Mouse (Mus musculus) spleen, adult 2 months (tissue): ENCODE results near the gene Hemgn. TPM values are rescaled to one million over a fixed set of nuclear protein-coding genes. Genes with fewer than 3 reads are reported as not detected.
A peak's percentile ranks its signal among the peaks of the same experiment; 100 is the strongest.

Source experiments
- DNase-seq, 2 experiments: peaks; one replicate each; pipeline versions ENCODE4 v3.0.0 to v3.0.0-alpha.2; 2012 to 2021; ENCODE audit warnings: low spot score in 2 of 2, low read depth in 1 of 2
- H3K27ac ChIP-seq: fragments of 200-500 bp; 2 replicates; pipeline ENCODE4 v1.5.1; 2012; ENCODE audit warnings: low read length, inconsistent platforms; ENCODE audit not compliant: insufficient read depth
- H3K27me3 ChIP-seq: fragments of 200-500 bp; 2 replicates; pipeline ENCODE4 v1.6.1; 2012; ENCODE audit warnings: mild to moderate bottlenecking, moderate library complexity, low read length, inconsistent platforms; ENCODE audit not compliant: control insufficient read depth, insufficient read depth
- H3K36me3 ChIP-seq: fragments of 200-500 bp; 2 replicates; pipeline ENCODE4 v1.6.1; 2012; ENCODE audit warnings: mild to moderate bottlenecking, low read length, inconsistent platforms; ENCODE audit not compliant: control insufficient read depth, insufficient read depth
- H3K4me1 ChIP-seq: fragments of 200-500 bp; 2 replicates; pipeline ENCODE4 v1.6.1; 2011; ENCODE audit warnings: inconsistent platforms; ENCODE audit not compliant: control insufficient read depth, insufficient read depth, insufficient read length
- H3K4me3 ChIP-seq: fragments of 200-500 bp; 2 replicates; pipeline ENCODE4 v1.5.1; 2011; ENCODE audit warnings: mild to moderate bottlenecking, inconsistent platforms; ENCODE audit not compliant: insufficient read depth, insufficient read length; ENCODE audit errors: extremely low read depth
- CTCF ChIP-seq: fragments of 200-500 bp; IDR thresholded peaks from 2 replicates; pipeline ENCODE4 v1.5.1; 2011; ENCODE audit warnings: mild to moderate bottlenecking, inconsistent platforms; ENCODE audit not compliant: insufficient read depth, insufficient read length, insufficient replicate concordance; ENCODE audit errors: extremely low read depth
- POLR2A ChIP-seq: fragments of 200-500 bp; IDR thresholded peaks from 2 replicates; pipeline ENCODE4 v1.6.1; 2011; ENCODE audit warnings: low read depth, low read length, inconsistent platforms
- WGBS: fragments of 180-500 bp; shearing (Covaris S2); methylation state at CpG from one replicate; pipeline ENCODE4 v1.1.7; 2018; 5-methylcytosine and 5-hydroxymethylcytosine counted together
- polyA plus RNA-seq: library from polyadenylated mRNA; depleted of rRNA; stranded (reverse); fragments of >200 nt; gene quantifications from 2 replicates; pipeline ENCODE4 v1.2.3, GENCODE M21; 2012

The Hemgn gene
- polyA plus RNA-seq, 1 experiment: 9.8 TPM

GRCm38 (mm10) chr4:46361258-46361657 is 52.0 kb downstream of the Hemgn start:
- no peaks in the 10 kb centered on the region for H3K27me3 ChIP-seq
- H3K4me1 ChIP-seq: no peaks in the 10 kb centered on the region
- no peaks in the 10 kb centered on the region for H3K36me3 ChIP-seq
- TF ChIP-seq POLR2A (no peak), CTCF (no peak)
- WGBS: 76% methylated on average over 5 of the region's 5 CpGs
- no peak for DNase-seq
- no peak overlapping the region for H3K4me3 ChIP-seq
- no peak overlapping the region for H3K27ac ChIP-seq

GRCm38 (mm10) chr4:46359539-46360253 is 53.6 kb downstream of the Hemgn start:
- 65% methylated on average over 12 of the region's 12 CpGs for WGBS
- no peak for TF ChIP-seq POLR2A
- no peak for TF ChIP-seq CTCF

GRCm38 (mm10) chr4:46356351-46357133 is 56.8 kb downstream of the Hemgn start:
- peak in 1 of 2 experiments; percentile 49 for DNase-seq
- TF ChIP-seq CTCF (peak; percentile 61; the same call in 1 of the 2 replicates), POLR2A (no peak)
- WGBS: 54% methylated on average over 12 of the region's 12 CpGs
- Histone ChIP-seq H3K4me1 (no peaks in the 10 kb centered on the region), H3K4me3 (no peak overlapping the region), H3K27me3 (no peaks in the 10 kb centered on the region; the same call in 1 of the 2 replicates), H3K27ac (no peak overlapping the region), H3K36me3 (no peaks in the 10 kb centered on the region)

More at GRCm38 (mm10) chr4:46359539-46360253, 53.6 kb downstream of the Hemgn start:
- H3K4me1 ChIP-seq: no peaks in the 10 kb centered on the region
- H3K27ac ChIP-seq: no peak overlapping the region
- no peak overlapping the region for H3K4me3 ChIP-seq
- no peak for DNase-seq
- no peaks in the 10 kb centered on the region for H3K36me3 ChIP-seq
- no peaks in the 10 kb centered on the region for H3K27me3 ChIP-seq

- H3K4me1 ChIP-seq: no peaks in the 10 kb centered on the region
- TF ChIP-seq POLR2A: no peak
- TF ChIP-seq CTCF: no peak
- H3K27ac ChIP-seq: no peak overlapping the region
- H3K27me3 ChIP-seq: peaks cover 10% of the 10 kb centered on the region; the same call in 1 of the 2 replicates
- H3K4me3 ChIP-seq: no peak overlapping the region
- no peak for DNase-seq
- no peaks in the 10 kb centered on the region for H3K36me3 ChIP-seq
- 32% methylated on average over 10 of the region's 10 CpGs for WGBS
These were observed 60.3 kb downstream of the Hemgn start for GRCm38 (mm10) chr4:46353045-46353444.

GRCm38 (mm10) chr4:46349530-46349929 is 63.8 kb downstream of the Hemgn start:
- TF ChIP-seq CTCF: no peak
- no peak for TF ChIP-seq POLR2A
- 75% methylated on average over 5 of the region's 5 CpGs for WGBS
- no peak overlapping the region for H3K4me3 ChIP-seq
- H3K4me1 ChIP-seq: peaks cover 5% of the 10 kb centered on the region; the same call in 1 of the 2 replicates
- DNase-seq: no peak
- no peaks in the 10 kb centered on the region for H3K36me3 ChIP-seq
- H3K27me3 ChIP-seq: peaks cover 20% of the 10 kb centered on the region
- H3K27ac ChIP-seq: no peak overlapping the region

GRCm38 (mm10) chr4:46348897-46349296 is 64.4 kb downstream of the Hemgn start:
- H3K4me1 ChIP-seq: peaks cover 10% of the 10 kb centered on the region; the same call in 1 of the 2 replicates
- H3K27ac ChIP-seq: no peak overlapping the region
- no peaks in the 10 kb centered on the region for H3K36me3 ChIP-seq
- H3K27me3 ChIP-seq: peaks cover 26% of the 10 kb centered on the region
- DNase-seq: no peak
- H3K4me3 ChIP-seq: no peak overlapping the region
- TF ChIP-seq CTCF: no peak
- TF ChIP-seq POLR2A: no peak
- WGBS: 35% methylated on average over 9 of the region's 9 CpGs
